Mouse (Mus musculus) natural killer cell, adult 2 months (primary cell): ENCODE measurements at regions not wholly inside any gene's neighbourhood (a gene's known extent, or its start where the extent isn't known, plus 50 kb on each side); places are given as distances from the start of the nearest gene placed in this dataset.
"Not testable (repeated sequence)": the region's sequence is repeated elsewhere in the genome, so short reads cannot be mapped to it uniquely, and the experiment has no call there.

Source experiments
- DNase-seq, 2 experiments: peaks; one replicate each; pipeline ENCODE4 v3.0.0; 2022; ENCODE audit warnings: low spot score in 2 of 2

- DNase-seq: not testable (repeated sequence)
These were observed 670.2 kb upstream of the Chrm3 start for GRCm38 (mm10) chr13:11030874-11031273.

GRCm38 (mm10) chr13:11030381-11030780 is 669.7 kb upstream of the Chrm3 start:
- DNase-seq: no peak

- no peak for DNase-seq
These were observed 665.3 kb upstream of the Chrm3 start for GRCm38 (mm10) chr13:11025918-11026317.

- no peak for DNase-seq
These were observed 663.8 kb upstream of the Chrm3 start for GRCm38 (mm10) chr13:11024441-11024840.

- no peak for DNase-seq
These were observed 656.9 kb upstream of the Chrm3 start for GRCm38 (mm10) chr13:11017584-11017983.

GRCm38 (mm10) chr13:11005374-11005773 is 644.7 kb upstream of the Chrm3 start:
- DNase-seq: no peak

- no peak for DNase-seq
These were observed 630.5 kb upstream of the Chrm3 start for GRCm38 (mm10) chr13:10991151-10991550.

- DNase-seq: no peak
These were observed 629.9 kb upstream of the Chrm3 start for GRCm38 (mm10) chr13:10990503-10991025.

GRCm38 (mm10) chr13:10989095-10989814 is 628.6 kb upstream of the Chrm3 start:
- DNase-seq: no peak

GRCm38 (mm10) chr13:10983736-10984135 is 623.1 kb upstream of the Chrm3 start:
- DNase-seq: no peak

- no peak for DNase-seq
These were observed 621.9 kb upstream of the Chrm3 start for GRCm38 (mm10) chr13:10982543-10982942.

GRCm38 (mm10) chr13:10971932-10972331 is 611.3 kb upstream of the Chrm3 start:
- DNase-seq: no peak

- no peak for DNase-seq
These were observed 610.1 kb upstream of the Chrm3 start for GRCm38 (mm10) chr13:10970721-10971120.

- DNase-seq: no peak
These were observed 592.3 kb upstream of the Chrm3 start for GRCm38 (mm10) chr13:10952923-10953322.

GRCm38 (mm10) chr13:10950658-10951057 is 590.0 kb upstream of the Chrm3 start:
- not testable (repeated sequence) for DNase-seq

GRCm38 (mm10) chr13:10947398-10947797 is 586.8 kb upstream of the Chrm3 start:
- DNase-seq: no peak

GRCm38 (mm10) chr13:10943877-10944276 is 583.2 kb upstream of the Chrm3 start:
- no peak for DNase-seq

- DNase-seq: no peak
These were observed 581.5 kb upstream of the Chrm3 start for GRCm38 (mm10) chr13:10942031-10942655.

- DNase-seq: no peak
These were observed 577.6 kb upstream of the Chrm3 start for GRCm38 (mm10) chr13:10938233-10938632.

GRCm38 (mm10) chr13:10930741-10931140 is 570.1 kb upstream of the Chrm3 start:
- DNase-seq: no peak

GRCm38 (mm10) chr13:10914377-10914776 is 553.7 kb upstream of the Chrm3 start:
- DNase-seq: no peak

GRCm38 (mm10) chr13:10909122-10909751 is 548.6 kb upstream of the Chrm3 start:
- no peak for DNase-seq

GRCm38 (mm10) chr13:10867864-10868263 is 507.2 kb upstream of the Chrm3 start:
- no peak for DNase-seq
